23 mouse cellular contexts compared by ENCODE assay signal in the genomic region with DNA sequence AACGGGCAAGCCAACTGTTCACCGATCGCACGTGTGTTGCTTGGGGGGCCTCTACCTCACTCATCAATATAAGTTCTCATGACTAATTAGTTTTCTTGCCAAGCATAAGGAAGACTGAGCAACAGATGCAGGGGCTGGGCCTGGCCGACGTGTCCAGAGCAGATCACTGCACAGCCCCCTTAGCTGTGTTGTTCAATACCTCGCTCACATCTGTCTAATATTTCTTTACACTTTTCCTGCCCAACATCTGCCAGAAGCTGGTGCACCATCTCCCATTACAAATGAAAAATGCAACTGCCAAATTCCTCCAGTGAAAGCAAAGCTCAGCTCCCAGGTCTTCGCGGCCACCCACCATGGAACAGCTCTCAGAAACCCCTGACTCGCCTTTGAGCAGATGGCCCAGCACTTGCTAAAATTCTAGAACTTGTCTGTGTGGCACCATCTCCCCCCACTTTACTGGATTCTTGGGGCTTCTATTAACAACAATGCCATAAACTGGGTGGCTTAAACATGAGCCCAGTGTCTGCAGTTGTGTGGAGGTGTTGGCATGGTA.
"Had no signal": no experiment of that assay in that cellular context is flagged by ENCODE, and none has a peak within 500 bp of the region (broad histone marks: within the 10 kb centered on the region; RNA-seq: fewer than 3 reads in every experiment).

No protein-coding gene starts in this region.

- DNase-seq: gastrocnemius, adult 2 months; gastrocnemius, postnatal 10 days; gastrocnemius, postnatal 25 days; heart, adult 2 months; heart, postnatal 14 days; heart, postnatal 4 days; kidney, adult 18-20 months; kidney, adult 8-10 months; kidney, postnatal 10 days; kidney, postnatal 25 days; kidney, postnatal 4 days had no signal

- ATAC-seq: hindbrain, postnatal 0 days; intestine, embryonic 16.5 days; liver, embryonic 12.5 days had no signal

- H3K9me3 ChIP-seq: heart, embryonic 13.5 days; heart, embryonic 15.5 days; hindbrain, embryonic 10.5 days; hindbrain, embryonic 12.5 days; liver, embryonic 12.5 days had no signal

- H3K4me3 ChIP-seq: gastrocnemius, adult 2 months; heart, adult 2 months; heart, embryonic 13.5 days; heart, embryonic 15.5 days; hindbrain, embryonic 10.5 days; hindbrain, embryonic 12.5 days; layer of hippocampus, adult 2 months; left cerebral cortex, adult 2 months; liver, embryonic 12.5 days had no signal

- H3K9ac ChIP-seq: heart, embryonic 13.5 days; heart, embryonic 15.5 days; hindbrain, embryonic 12.5 days; hindbrain, embryonic 14.5 days; liver, embryonic 12.5 days; liver, embryonic 14.5 days had no signal

- H3K27me3 ChIP-seq: hindbrain, embryonic 12.5 days; liver, embryonic 12.5 days had no signal

- H3K4me1 ChIP-seq: hindbrain, embryonic 10.5 days; liver, embryonic 12.5 days had no signal

- H3K4me2 ChIP-seq: heart, embryonic 11.5 days; heart, embryonic 13.5 days; heart, embryonic 15.5 days; hindbrain, embryonic 12.5 days; hindbrain, embryonic 14.5 days; liver, embryonic 12.5 days had no signal

- H3K27ac ChIP-seq: gastrocnemius, adult 2 months; heart, adult 2 months; heart, embryonic 13.5 days; heart, embryonic 15.5 days; hindbrain, embryonic 10.5 days; hindbrain, embryonic 12.5 days; hindbrain, embryonic 14.5 days; hindbrain, postnatal 0 days; layer of hippocampus, adult 2 months; left cerebral cortex, adult 2 months; liver, embryonic 12.5 days; liver, embryonic 14.5 days had no signal

- H3K36me3 ChIP-seq: heart, embryonic 13.5 days; heart, embryonic 15.5 days; hindbrain, embryonic 10.5 days; hindbrain, embryonic 12.5 days; liver, embryonic 12.5 days had no signal
